Mouse (Mus musculus) E14TG2a.4 (cell line): ENCODE data around the gene Egfr.

Experiments
- CTCF ChIP-seq: conservative IDR thresholded peaks from 2 replicates; pipeline ENCODE4 v1.5.1; 2014; ENCODE audit warnings: low read length
- NANOG ChIP-seq: IDR thresholded peaks from 2 replicates; pipeline ENCODE4 v1.6.1; 2014; ENCODE audit warnings: borderline replicate concordance, low read length, mixed read lengths
- POU5F1 ChIP-seq: IDR thresholded peaks from 2 replicates; pipeline ENCODE4 v1.6.1; 2014; ENCODE audit warnings: low read length, borderline replicate concordance

DNA sequence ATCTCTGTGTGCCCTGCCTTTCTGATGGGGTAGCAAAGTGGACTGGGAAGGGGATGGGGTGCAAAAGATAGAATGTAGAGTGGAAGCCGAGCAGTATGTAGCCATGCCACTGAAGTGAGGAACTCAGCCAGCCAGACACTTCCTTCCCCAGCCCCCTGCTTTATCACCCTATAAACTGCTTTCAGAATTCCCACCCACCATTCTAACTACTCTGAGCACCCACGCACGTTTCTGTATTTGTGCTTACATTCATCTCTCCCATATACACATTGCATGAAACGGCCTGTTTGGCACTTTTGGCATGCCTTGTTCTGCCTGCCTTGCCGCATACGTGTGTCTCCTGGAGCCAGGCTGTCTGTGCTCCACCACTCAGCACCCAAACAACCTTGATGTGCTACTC lies 109.0 kb downstream of the Egfr start:
- TF ChIP-seq CTCF (no peak), NANOG (no peak), POU5F1 (no peak)
